Mouse (Mus musculus): ENCODE results near the gene Tmem45b.

Gene Tmem45b

GRCm38 (mm10) chr9:31400441-31400840 is 63.8 kb downstream of the Tmem45b start:
- peak; percentile 62 for DNase-seq

GRCm38 (mm10) chr9:31387206-31387605 is 77.1 kb downstream of the Tmem45b start:
- DNase-seq = peak; percentile 18

GRCm38 (mm10) chr9:31386368-31387180 is 77.7 kb downstream of the Tmem45b start:
- DNase-seq = no peak

GRCm38 (mm10) chr9:31385947-31386354 is 78.3 kb downstream of the Tmem45b start, which contains the start of gene Nfrkb:
Gene Nfrkb (plus strand): TSS chr9:31386192.
- peak; percentile 93 for DNase-seq

GRCm38 (mm10) chr9:31385500-31385869 is 78.8 kb downstream of the Tmem45b start:
- DNase-seq = peak; percentile 52

GRCm38 (mm10) chr9:31384786-31385499 is 79.3 kb downstream of the Tmem45b start:
- peak; percentile 21 for DNase-seq

- no peak for DNase-seq
These were observed 87.6 kb downstream of the Tmem45b start for GRCm38 (mm10) chr9:31376661-31377060.
